Comparison of ENCODE assay signal across 20 mouse cellular contexts in the genomic region with DNA sequence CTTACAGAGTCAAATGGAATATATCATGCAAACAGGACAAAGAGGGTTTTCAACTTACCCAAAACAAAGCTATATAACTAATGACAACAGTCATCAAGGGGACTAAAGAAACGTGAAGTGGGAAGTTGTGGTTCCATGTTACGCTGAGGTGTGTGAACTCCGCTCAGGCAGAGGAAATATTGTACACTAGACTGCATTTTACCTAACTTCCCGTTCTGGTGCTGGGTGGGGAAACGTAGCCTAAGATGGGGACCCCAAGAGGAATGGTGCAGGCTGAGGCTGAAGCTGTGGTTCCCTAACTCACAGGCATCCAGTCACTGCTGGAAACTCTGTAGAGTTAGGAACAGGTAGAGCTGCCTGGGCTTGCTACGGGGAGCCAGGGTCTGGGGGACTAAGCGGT. TPM values are rescaled to one million over a fixed set of nuclear protein-coding genes. Genes with fewer than 3 reads are reported as not detected.
"Had no signal": no experiment of that assay in that cellular context is flagged by ENCODE, and none has a peak within 500 bp of the region (broad histone marks: within the 10 kb centered on the region; RNA-seq: fewer than 3 reads in every experiment).

No protein-coding gene starts in this region.

- H3K36me3 ChIP-seq: liver, embryonic 15.5 days; lung, embryonic 15.5 days; midbrain, embryonic 10.5 days; midbrain, embryonic 12.5 days; neural tube, embryonic 13.5 days; neural tube, embryonic 15.5 days had no signal

- H3K27me3 ChIP-seq: liver, embryonic 15.5 days; lung, embryonic 15.5 days; midbrain, embryonic 12.5 days; neural tube, embryonic 13.5 days; neural tube, embryonic 15.5 days had no signal

- ATAC-seq: liver, postnatal 0 days; lung, postnatal 0 days; midbrain, embryonic 16.5 days had no signal

- DNase-seq: liver, postnatal 0 days; lung, adult 2 months; lung, postnatal 14 days; lung, postnatal 36 days; midbrain, embryonic 14.5 days; retina, postnatal 1 day; right cerebral cortex, postnatal 14 days; thymus, adult 2 months; thymus, postnatal 25 days; thymus, postnatal 4 days had no signal

RNA-seq across cellular contexts. Expression of a gene that starts 59.3 kb away (rescaled TPM):
- total RNA-seq: megakaryocyte, adult 5-6 weeks; megakaryocyte-erythroid progenitor cell, adult 5-6 weeks had no signal
